ENCODE assay signal across 8 mouse cellular contexts in genomic region chr19:43630466-43631251, GRCm38 (mm10). TPM values are rescaled to one million over a fixed set of nuclear protein-coding genes. Genes with fewer than 3 reads are reported as not detected.
A peak's percentile ranks its signal among the peaks of the same experiment; 100 is the strongest.
DNase-seq lines count a peak whose midpoint lies in the region; ATAC-seq lines count a peak whose summit lies in the region.

No protein-coding gene starts in this region.

- DNase-seq in forebrain, embryonic 10.5 days (ENCODE audit: extremely low spot score, low spot score) = peak; percentile 83
- peak; percentile 85 for DNase-seq in adrenal gland, postnatal 25 days
- peak; percentile 92 for DNase-seq in embryonic facial prominence, embryonic 11.5 days (ENCODE audit: low spot score)
- DNase-seq in layer of hippocampus, adult 9-10 months (ENCODE audit: low spot score) = peak; percentile 67
- peak; percentile 45 for DNase-seq in right cerebral cortex, postnatal 36 days (ENCODE audit: low spot score in 2 of 2)

- no peak overlapping the region for H3K4me2 ChIP-seq in forebrain, embryonic 12.5 days
- no peak overlapping the region for H3K4me2 ChIP-seq in embryonic facial prominence, embryonic 11.5 days (ENCODE audit: low read depth, low read length)
- H3K4me2 ChIP-seq in heart, embryonic 15.5 days = no peak overlapping the region
- H3K4me2 ChIP-seq in lung, embryonic 16.5 days (ENCODE audit: low read depth, low read length) = no peak overlapping the region

- H3K9ac ChIP-seq in forebrain, embryonic 12.5 days = no peak overlapping the region
- H3K9ac ChIP-seq in embryonic facial prominence, embryonic 11.5 days (replicated peaks; ENCODE audit: low read length) = no peak overlapping the region
- no peak overlapping the region for H3K9ac ChIP-seq in heart, embryonic 15.5 days
- H3K9ac ChIP-seq in lung, embryonic 16.5 days (ENCODE audit: low read length) = no peak overlapping the region

- H3K27ac ChIP-seq in forebrain, embryonic 10.5 days = no peak overlapping the region
- H3K27ac ChIP-seq in forebrain, embryonic 12.5 days = no peak overlapping the region
- H3K27ac ChIP-seq in embryonic facial prominence, embryonic 11.5 days (replicated peaks; ENCODE audit: low read depth, low read length) = no peak overlapping the region
- no peak overlapping the region for H3K27ac ChIP-seq in heart, embryonic 15.5 days
- no peak overlapping the region for H3K27ac ChIP-seq in lung, embryonic 16.5 days (ENCODE audit: low read length)

- peaks cover 28% of the 10 kb centered on the region for H3K27me3 ChIP-seq in forebrain, embryonic 10.5 days (ENCODE audit: poor library complexity, severe bottlenecking)
- H3K27me3 ChIP-seq in forebrain, embryonic 12.5 days = peaks cover 14% of the 10 kb centered on the region; the same call in 1 of the 2 replicates
- H3K27me3 ChIP-seq in embryonic facial prominence, embryonic 11.5 days (ENCODE audit: control insufficient read depth, insufficient read depth, low read length) = no peaks in the 10 kb centered on the region
- peaks cover 30% of the 10 kb centered on the region for H3K27me3 ChIP-seq in heart, embryonic 15.5 days
- peaks cover 2% of the 10 kb centered on the region for H3K27me3 ChIP-seq in lung, embryonic 16.5 days (ENCODE audit: control insufficient read depth, insufficient read depth, low read depth, low read length)

- 33% methylated on average over 12 of the region's 12 CpGs for WGBS in forebrain, embryonic 10.5 days
- 30% methylated on average over 12 of the region's 12 CpGs for WGBS in forebrain, embryonic 12.5 days
- WGBS in embryonic facial prominence, embryonic 11.5 days = 32% methylated on average over 12 of the region's 12 CpGs
- WGBS in heart, embryonic 15.5 days = 26% methylated on average over 12 of the region's 12 CpGs
- WGBS in lung, embryonic 16.5 days = 20% methylated on average over 12 of the region's 12 CpGs

- H3K4me3 ChIP-seq in forebrain, embryonic 10.5 days = no peak overlapping the region
- no peak overlapping the region for H3K4me3 ChIP-seq in forebrain, embryonic 12.5 days (replicated peaks)
- no peak overlapping the region for H3K4me3 ChIP-seq in embryonic facial prominence, embryonic 11.5 days (ENCODE audit: low read depth, low read length)
- H3K4me3 ChIP-seq in heart, embryonic 15.5 days = no peak overlapping the region
- H3K4me3 ChIP-seq in lung, embryonic 16.5 days (ENCODE audit: low read length) = no peak overlapping the region

- no peaks in the 10 kb centered on the region for H3K36me3 ChIP-seq in forebrain, embryonic 10.5 days (replicated peaks)
- H3K36me3 ChIP-seq in forebrain, embryonic 12.5 days (replicated peaks) = no peaks in the 10 kb centered on the region
- H3K36me3 ChIP-seq in embryonic facial prominence, embryonic 11.5 days (replicated peaks; ENCODE audit: control insufficient read depth, insufficient read depth, low read depth, low read length) = no peaks in the 10 kb centered on the region
- H3K36me3 ChIP-seq in heart, embryonic 15.5 days = no peaks in the 10 kb centered on the region
- no peaks in the 10 kb centered on the region for H3K36me3 ChIP-seq in lung, embryonic 16.5 days (ENCODE audit: control insufficient read depth, insufficient read depth, low read length)

- H3K9me3 ChIP-seq in forebrain, embryonic 10.5 days = no peaks in the 10 kb centered on the region
- H3K9me3 ChIP-seq in forebrain, embryonic 12.5 days = no peaks in the 10 kb centered on the region
- H3K9me3 ChIP-seq in embryonic facial prominence, embryonic 11.5 days (replicated peaks; ENCODE audit: control insufficient read depth, low read length) = no peaks in the 10 kb centered on the region
- no peaks in the 10 kb centered on the region for H3K9me3 ChIP-seq in heart, embryonic 15.5 days (replicated peaks)
- H3K9me3 ChIP-seq in lung, embryonic 16.5 days (ENCODE audit: control insufficient read depth, low read length) = no peaks in the 10 kb centered on the region

- ATAC-seq in forebrain, embryonic 12.5 days (ENCODE audit: low FRiP score) = no peak
- ATAC-seq in embryonic facial prominence, embryonic 11.5 days (replicated peaks; ENCODE audit: insufficient number of reproducible peaks, low FRiP score, low TSS enrichment, low read depth) = 0 out of 2 replicates have a peak, but pooled peaks have one; percentile 56
- ATAC-seq in heart, embryonic 15.5 days (replicated peaks; ENCODE audit: insufficient number of reproducible peaks, insufficient read depth, low FRiP score, low read depth) = 0 out of 2 replicates have a peak, but pooled peaks have one; percentile 27
- peak; percentile 88 for ATAC-seq in lung, embryonic 16.5 days (ENCODE audit: low read depth)

- peaks cover 13% of the 10 kb centered on the region for H3K4me1 ChIP-seq in forebrain, embryonic 10.5 days
- peaks cover 10% of the 10 kb centered on the region for H3K4me1 ChIP-seq in forebrain, embryonic 12.5 days
- no peaks in the 10 kb centered on the region for H3K4me1 ChIP-seq in embryonic facial prominence, embryonic 11.5 days (ENCODE audit: control insufficient read depth, insufficient read depth, low read length)
- H3K4me1 ChIP-seq in heart, embryonic 15.5 days (replicated peaks) = no peaks in the 10 kb centered on the region
- H3K4me1 ChIP-seq in lung, embryonic 16.5 days (replicated peaks; ENCODE audit: control insufficient read depth, insufficient read depth, low read length) = no peaks in the 10 kb centered on the region

RNA-seq across cellular contexts. Expression of gene Nkx2-3, which starts 18.5 kb away (rescaled TPM):
- 2.4 TPM in 2 replicates for polyA plus RNA-seq in forebrain, embryonic 10.5 days (2016; fragmentation: Nextera tagmentation; extraction: Ambion mirVana)
- 6.3 and 8.3 TPM in 2 replicates for polyA plus RNA-seq in forebrain, embryonic 12.5 days (2016; fragmentation: Nextera tagmentation; extraction: Ambion mirVana)
- total RNA-seq in adrenal gland, postnatal 25 days (2021) = not detected in 2 replicates
- 2.0 and 2.7 TPM in 2 replicates for polyA plus RNA-seq in embryonic facial prominence, embryonic 11.5 days (2014; fragmentation: Nextera tagmentation; extraction: Ambion mirVana)
- polyA plus RNA-seq in heart, embryonic 15.5 days (2015; fragmentation: Nextera tagmentation; extraction: Ambion mirVana) = 0.16 TPM in 1 of 2 replicates, not detected in the other
- polyA plus RNA-seq in lung, embryonic 16.5 days (2015; fragmentation: Nextera tagmentation; extraction: Ambion mirVana) = not detected in 2 replicates

RNA-seq across cellular contexts. Expression of gene Slc25a28, which starts 44.0 kb away (rescaled TPM):
- 11.3 and 12.4 TPM in 2 replicates for polyA plus RNA-seq in forebrain, embryonic 10.5 days (2016; fragmentation: Nextera tagmentation; extraction: Ambion mirVana)
- 17.5 and 18.1 TPM in 2 replicates for polyA plus RNA-seq in forebrain, embryonic 12.5 days (2016; fragmentation: Nextera tagmentation; extraction: Ambion mirVana)
- 78.7 and 96.2 TPM in 2 replicates for total RNA-seq in adrenal gland, postnatal 25 days (2021)
- polyA plus RNA-seq in embryonic facial prominence, embryonic 11.5 days (2014; fragmentation: Nextera tagmentation; extraction: Ambion mirVana) = 9.2 and 9.7 TPM in 2 replicates
- polyA plus RNA-seq in heart, embryonic 15.5 days (2015; fragmentation: Nextera tagmentation; extraction: Ambion mirVana) = 10.3 and 12.3 TPM in 2 replicates
- polyA plus RNA-seq in lung, embryonic 16.5 days (2015; fragmentation: Nextera tagmentation; extraction: Ambion mirVana) = 9.1 and 12.2 TPM in 2 replicates

RNA-seq across cellular contexts. Expression of gene Entpd7, which starts 58.8 kb away (rescaled TPM):
- 8.6 and 8.8 TPM in 2 replicates for polyA plus RNA-seq in forebrain, embryonic 10.5 days (2016; fragmentation: Nextera tagmentation; extraction: Ambion mirVana)
- 10.2 TPM in 2 replicates for polyA plus RNA-seq in forebrain, embryonic 12.5 days (2016; fragmentation: Nextera tagmentation; extraction: Ambion mirVana)
- total RNA-seq in adrenal gland, postnatal 25 days (2021) = 21.6 and 22.9 TPM in 2 replicates
- 9.6 and 11.4 TPM in 2 replicates for polyA plus RNA-seq in embryonic facial prominence, embryonic 11.5 days (2014; fragmentation: Nextera tagmentation; extraction: Ambion mirVana)
- polyA plus RNA-seq in heart, embryonic 15.5 days (2015; fragmentation: Nextera tagmentation; extraction: Ambion mirVana) = 4.1 and 6.0 TPM in 2 replicates
- polyA plus RNA-seq in lung, embryonic 16.5 days (2015; fragmentation: Nextera tagmentation; extraction: Ambion mirVana) = 9.2 and 9.5 TPM in 2 replicates
